Mouse (Mus musculus) mesoderm, embryonic 11.5 days (tissue): Measurements from ENCODE around the gene Srrm3.

Source experiments
- DNase-seq: peaks from one replicate; pipeline ENCODE4 v3.0.0-alpha.2; 2012; ENCODE audit warnings: low read depth, low spot score

Gene Srrm3

GRCm38 (mm10) chr5:135806555-135807262, at the start of gene Srrm3:
Gene Srrm3, plus strand, starts transcription at chr5:135806890.
- peak; percentile 94 for DNase-seq

- no peak for DNase-seq
Observed at GRCm38 (mm10) chr5:135761881-135762280, 44.8 kb upstream of the Srrm3 start.

- DNase-seq = peak; percentile 87
Observed at GRCm38 (mm10) chr5:135763526-135763925, 43.2 kb upstream of the Srrm3 start.

GRCm38 (mm10) chr5:135764971-135765370, 41.7 kb upstream of the Srrm3 start:
- DNase-seq = no peak

- no peak for DNase-seq
Observed at GRCm38 (mm10) chr5:135772519-135772918, 34.2 kb upstream of the Srrm3 start.

GRCm38 (mm10) chr5:135776546-135776945, 30.1 kb upstream of the Srrm3 start:
- DNase-seq = no peak

GRCm38 (mm10) chr5:135777796-135778470, 28.8 kb upstream of the Srrm3 start, which contains the start of gene Styxl1:
Gene Styxl1, minus strand, starts transcription at chr5:135778385.
- peak; percentile 56 for DNase-seq

- DNase-seq = peak; percentile 100
Observed at GRCm38 (mm10) chr5:135778471-135779445, 27.9 kb upstream of the Srrm3 start, which contains the start of gene Mdh2. Gene Mdh2, plus strand, starts transcription at chr5:135778480.

GRCm38 (mm10) chr5:135780331-135780730, 26.4 kb upstream of the Srrm3 start:
- DNase-seq = no peak

GRCm38 (mm10) chr5:135782901-135783300, 23.8 kb upstream of the Srrm3 start:
- DNase-seq = no peak

GRCm38 (mm10) chr5:135793996-135794858, 12.5 kb upstream of the Srrm3 start:
- DNase-seq = peak; percentile 88

GRCm38 (mm10) chr5:135794859-135795181, 11.9 kb upstream of the Srrm3 start:
- DNase-seq = no peak

- DNase-seq = no peak
Observed at GRCm38 (mm10) chr5:135799746-135800145, 6.9 kb upstream of the Srrm3 start.

- DNase-seq = peak; percentile 39
Observed at GRCm38 (mm10) chr5:135800927-135801326, 5.8 kb upstream of the Srrm3 start.

- no peak for DNase-seq
Observed at GRCm38 (mm10) chr5:135802641-135803040, 4.0 kb upstream of the Srrm3 start.

GRCm38 (mm10) chr5:135803135-135803534, 3.6 kb upstream of the Srrm3 start:
- peak; percentile 15 for DNase-seq

- no peak for DNase-seq
Observed at GRCm38 (mm10) chr5:135803676-135804075, 3.0 kb upstream of the Srrm3 start.

GRCm38 (mm10) chr5:135804735-135805134, 2.0 kb upstream of the Srrm3 start:
- DNase-seq = no peak

- DNase-seq = no peak
Observed at GRCm38 (mm10) chr5:135807263-135807637, 560 bp downstream of the Srrm3 start.

- DNase-seq = no peak
Observed at GRCm38 (mm10) chr5:135812991-135813390, 6.3 kb downstream of the Srrm3 start.

GRCm38 (mm10) chr5:135818491-135818890, 11.8 kb downstream of the Srrm3 start:
- no peak for DNase-seq
